Mouse (Mus musculus) myocyte (in vitro differentiated cells): ENCODE results near the gene A730049H05Rik.

Source experiments
- CEBPB ChIP-seq: IDR thresholded peaks from 2 replicates; pipeline ENCODE4 v1.6.1; 2011; ENCODE audit warnings: mild to moderate bottlenecking, moderate library complexity; ENCODE audit not compliant: poor library complexity, insufficient read depth, severe bottlenecking
- E2F4 ChIP-seq: IDR thresholded peaks from one replicate; pipeline ENCODE4 v1.6.1; 2011; ENCODE audit warnings: mild to moderate bottlenecking, control low read depth, moderate library complexity; ENCODE audit not compliant: insufficient read depth
- MAX ChIP-seq: IDR thresholded peaks from one replicate; pipeline ENCODE4 v1.6.1; 2011; ENCODE audit warnings: low read depth, mild to moderate bottlenecking, control low read depth
- MYOD1 ChIP-seq, 3 experiments: IDR thresholded peaks; one replicate each; pipeline ENCODE4 v1.6.1; 2011; ENCODE audit warnings: control low read depth in 2 of 3, low read depth in 2 of 3, mild to moderate bottlenecking in 2 of 3, moderate library complexity in 1 of 3; ENCODE audit not compliant: insufficient read length in 2 of 3, control insufficient read depth in 1 of 3
- MYOG ChIP-seq, 3 experiments: IDR thresholded peaks; one replicate each; pipeline ENCODE4 v1.6.1; 2011; ENCODE audit warnings: control low read depth in 2 of 3, low read depth in 2 of 3, mild to moderate bottlenecking in 2 of 3; ENCODE audit not compliant: insufficient read length in 2 of 3, control insufficient read depth in 1 of 3, insufficient read depth in 1 of 3
- POLR2A ChIP-seq: IDR thresholded peaks from one replicate; pipeline ENCODE4 v1.6.1; 2011; ENCODE audit warnings: low read depth, mild to moderate bottlenecking, control low read depth, moderate library complexity; ENCODE audit not compliant: insufficient read length
- POLR2AphosphoS2 ChIP-seq: IDR thresholded peaks from one replicate; pipeline ENCODE4 v1.6.1; 2011; ENCODE audit warnings: low read depth, control low read depth; ENCODE audit not compliant: insufficient read length
- TCF12 ChIP-seq: IDR thresholded peaks from one replicate; pipeline ENCODE4 v1.6.1; 2011; ENCODE audit warnings: mild to moderate bottlenecking, control low read depth; ENCODE audit not compliant: poor library complexity, insufficient read depth, severe bottlenecking
- USF1 ChIP-seq: IDR thresholded peaks from one replicate; pipeline ENCODE4 v1.6.1; 2011; ENCODE audit warnings: low read depth, mild to moderate bottlenecking, control low read depth, moderate library complexity

- TF ChIP-seq USF1 = no peak
- TF ChIP-seq POLR2A = no peak
- no peak for TF ChIP-seq TCF12
- TF ChIP-seq MYOD1 (IDR thresholded peaks at IDR 0.05; ENCODE audit: control insufficient read depth in 1 of 3, insufficient read length in 2 of 3, low read depth in 2 of 3) = no peak
- TF ChIP-seq CEBPB = no peak
- TF ChIP-seq POLR2AphosphoS2 = no peak
- no peak for TF ChIP-seq E2F4
- TF ChIP-seq MAX = no peak
- no peak for TF ChIP-seq MYOG (IDR thresholded peaks at IDR 0.05; ENCODE audit: control insufficient read depth in 1 of 3, insufficient read depth in 1 of 3, insufficient read length in 2 of 3, low read depth in 2 of 3)
These were observed 5.7 kb upstream of the A730049H05Rik start for GRCm38 (mm10) chr6:92810628-92811027.
